Mouse (Mus musculus) left cerebral cortex, postnatal 10 days (tissue): ENCODE measurements around the gene A430005L14Rik. TPM values are rescaled to one million over a fixed set of nuclear protein-coding genes. Genes with fewer than 3 reads are reported as not detected.
"Not testable (repeated sequence)": the region's sequence is repeated elsewhere in the genome, so short reads cannot be mapped to it uniquely, and the experiment has no call there.

ENCODE experiments used
- DNase-seq, 2 experiments: peaks; one replicate each; pipeline ENCODE4 v3.0.0; 2021 to 2022; ENCODE audit warnings: low spot score in 2 of 2, mixed read lengths in 1 of 2; ENCODE audit errors: extremely low spot score in 1 of 2
- intact Hi-C: fragments of 180-260 bp; cut with DNase I; formaldehyde crosslinking; loops from one replicate; pipeline ENCODE4 v1.15.1; 2025
- total RNA-seq, 2 experiments: library from RNA; stranded (reverse); gene quantifications; 2 replicates each; pipeline ENCODE4 v1.2.3; 2021

Gene A430005L14Rik
- total RNA-seq, result 10 to 100 TPM; 15.9 to 18.5 TPM

DNA sequence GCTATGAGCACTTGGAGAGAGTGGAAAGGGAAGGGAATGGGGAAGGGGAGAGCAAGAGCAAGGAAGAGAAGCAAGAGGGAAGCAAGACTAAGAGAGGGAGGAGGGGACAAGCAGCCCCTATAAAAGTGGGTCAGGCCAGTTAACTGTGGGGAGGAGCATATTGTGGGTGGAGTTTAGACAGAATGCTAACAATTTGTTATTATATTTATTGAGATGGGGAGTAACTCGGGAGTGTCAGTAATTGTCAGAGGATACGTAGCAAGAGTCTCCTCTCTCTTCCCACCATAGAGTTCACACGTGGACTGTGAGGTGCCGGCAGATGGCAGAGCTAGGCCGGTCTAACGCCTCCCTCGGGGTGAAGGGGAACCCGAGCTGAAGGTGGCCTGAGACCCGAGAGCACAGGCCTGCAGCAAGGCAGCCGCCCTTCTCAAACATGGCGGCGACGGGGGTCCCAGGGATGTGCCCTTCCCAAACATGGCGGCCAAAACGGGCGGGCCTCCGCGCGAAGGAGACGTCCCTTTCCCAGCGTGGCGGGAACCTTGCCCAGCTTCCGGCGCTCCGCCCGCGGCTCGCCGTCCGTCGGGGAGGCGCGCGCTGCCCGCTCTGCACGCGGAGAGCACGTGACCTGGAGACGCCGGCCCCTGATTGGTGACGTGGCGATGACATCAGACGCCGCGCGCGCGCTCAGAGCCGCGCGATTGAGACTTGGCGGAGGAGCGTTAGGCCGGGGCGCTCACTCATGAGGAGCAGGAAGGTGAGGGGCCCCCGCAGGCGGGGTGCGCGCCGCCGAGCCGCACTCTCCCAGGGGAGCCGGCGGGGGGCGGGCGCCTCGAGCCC lies at the start of gene A430005L14Rik:
Gene A430005L14Rik, plus strand, starts transcription at position 669 of the 837 bp plus-strand sequence.
- intact Hi-C loops, result no loop called here

DNA sequence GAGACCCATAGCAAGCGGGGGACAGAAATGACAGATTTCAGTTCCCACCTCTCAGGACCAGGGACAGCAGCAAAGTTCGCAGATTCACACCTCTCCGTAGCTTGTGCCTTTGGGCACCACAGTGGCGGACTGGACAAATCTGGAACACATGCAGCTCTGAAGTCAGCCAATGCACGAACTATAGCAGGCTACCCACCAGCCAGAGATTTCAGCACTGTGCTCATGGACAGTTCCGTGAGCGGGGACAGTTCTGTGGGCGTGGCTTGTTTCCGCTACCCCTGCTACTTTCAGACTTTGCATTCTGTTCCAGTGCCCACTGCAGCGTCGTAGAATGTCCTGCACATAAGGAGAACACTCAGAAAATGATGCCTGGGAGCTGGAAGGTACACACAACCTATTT lies 49.5 kb upstream of the A430005L14Rik start:
- DNase-seq, result peak in 1 of 2 experiments; percentile 57

More for the DNA sequence above, at the start of gene A430005L14Rik:
- peak; percentile 97 to 99 for DNase-seq

DNA sequence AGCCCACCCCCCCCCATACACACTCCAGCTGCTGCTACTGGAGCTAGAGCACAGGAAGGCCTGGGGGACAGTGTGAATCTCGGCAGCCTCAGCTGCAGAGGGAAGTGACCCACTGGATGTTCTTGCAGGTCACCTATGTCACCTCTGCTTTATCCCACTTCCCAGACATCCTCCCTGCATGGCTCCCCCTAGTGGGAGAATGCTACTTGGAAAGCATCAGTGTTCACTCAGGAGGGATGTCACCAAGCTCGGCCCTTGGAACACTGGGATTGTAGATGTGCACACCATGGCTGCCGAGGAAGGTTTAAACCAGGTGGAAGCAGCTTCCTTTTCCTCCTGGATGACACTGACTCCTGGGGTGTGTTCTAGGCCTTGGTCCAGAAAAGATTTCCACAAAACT lies 43.4 kb upstream of the A430005L14Rik start:
- DNase-seq, result no peak
- intact Hi-C loops, result no loop called here

More for the DNA sequence above, 49.5 kb upstream of the A430005L14Rik start:
- intact Hi-C loops, result no loop called here

DNA sequence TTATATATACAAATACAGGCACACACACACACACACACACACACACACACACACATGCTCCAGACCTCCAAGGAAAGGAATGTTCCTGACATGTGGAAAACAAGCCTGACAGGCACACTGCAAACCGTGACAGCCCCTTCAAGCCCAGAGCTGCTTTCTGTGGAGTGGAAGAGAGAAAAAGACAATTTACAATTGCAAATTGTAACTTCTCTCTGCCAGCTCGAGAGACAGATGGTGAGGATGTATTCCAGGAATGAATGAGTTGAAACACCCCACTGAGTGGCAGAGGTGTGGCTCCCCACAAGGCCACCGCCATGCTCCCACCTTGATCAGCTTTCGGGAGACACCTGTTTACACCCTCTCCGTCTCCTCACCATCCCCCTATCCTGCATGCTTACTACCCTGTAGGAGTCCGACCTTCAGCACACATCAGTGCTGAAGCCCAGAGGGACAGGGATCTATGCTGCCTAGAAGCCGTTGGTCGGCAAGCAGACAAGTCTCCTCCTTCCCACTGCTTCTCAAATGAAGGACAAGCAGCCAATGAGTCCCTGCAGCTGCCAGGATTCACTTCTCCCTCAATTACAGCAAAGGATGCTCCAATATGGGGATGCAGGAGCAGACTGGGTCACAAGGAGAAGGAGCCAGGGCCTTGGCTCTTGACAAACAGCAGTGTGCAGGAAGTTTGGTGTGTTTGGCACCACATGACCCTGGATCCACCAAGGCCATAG lies 39.1 kb upstream of the A430005L14Rik start:
- peak in 1 of 2 experiments; percentile 8 for DNase-seq
- intact Hi-C loops, result no loop called here

DNA sequence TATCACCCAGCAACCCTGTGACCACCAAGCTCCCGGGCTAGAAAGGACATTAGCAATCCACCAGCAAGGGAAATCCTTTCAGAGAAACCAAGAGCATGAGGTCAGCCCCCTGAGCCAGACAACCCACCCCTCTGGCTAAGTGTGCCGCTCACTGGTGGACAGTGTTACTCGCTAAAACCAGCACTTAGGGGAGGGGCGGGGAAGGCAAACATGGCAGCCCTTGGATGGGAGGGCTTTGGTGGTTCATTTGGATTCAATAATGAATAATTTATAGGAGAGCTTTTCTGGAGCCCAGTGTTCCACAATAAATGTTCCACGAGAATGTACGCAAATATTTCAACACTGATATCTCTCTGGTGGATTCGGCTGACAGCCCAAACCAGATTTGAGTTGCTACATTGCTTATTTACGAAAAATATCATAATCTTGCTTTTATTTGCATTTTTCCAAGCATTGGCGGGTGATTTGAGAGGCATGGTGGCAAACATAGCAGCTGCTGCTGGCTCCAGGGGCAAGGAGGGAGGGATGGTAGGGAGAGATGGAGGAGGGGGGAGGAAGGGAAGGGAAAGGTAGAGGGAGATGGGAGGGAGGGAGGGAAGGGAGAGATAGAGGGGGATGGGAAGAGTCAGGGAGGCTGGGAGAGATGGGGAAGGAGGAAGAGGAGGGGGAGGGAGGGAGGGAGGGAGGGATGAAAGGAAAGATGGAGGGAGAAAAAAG lies 36.4 kb upstream of the A430005L14Rik start:
- intact Hi-C loops, result no loop called here
- no peak for DNase-seq

DNA sequence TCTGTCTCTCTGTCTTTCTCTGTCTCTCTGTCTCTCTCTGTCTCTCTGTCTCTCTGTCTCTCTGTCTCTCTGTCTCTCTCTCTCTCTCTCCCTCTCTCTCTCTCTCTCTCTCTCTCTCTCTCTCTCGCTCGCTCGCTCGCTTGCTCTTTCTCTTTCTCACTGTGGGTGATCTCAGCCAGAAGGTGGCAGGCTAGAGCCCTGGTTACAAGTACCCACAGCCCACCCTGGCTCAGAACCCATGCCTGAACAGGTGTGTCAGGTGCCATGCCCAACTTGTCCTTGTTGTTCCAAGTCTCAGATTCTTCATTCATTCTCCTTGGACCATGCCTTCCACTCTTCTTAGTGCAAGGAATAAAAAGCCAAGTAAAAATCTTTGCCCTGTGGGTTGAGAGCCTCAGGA lies 34.9 kb upstream of the A430005L14Rik start:
- DNase-seq, intact Hi-C loops: not testable (repeated sequence)

DNA sequence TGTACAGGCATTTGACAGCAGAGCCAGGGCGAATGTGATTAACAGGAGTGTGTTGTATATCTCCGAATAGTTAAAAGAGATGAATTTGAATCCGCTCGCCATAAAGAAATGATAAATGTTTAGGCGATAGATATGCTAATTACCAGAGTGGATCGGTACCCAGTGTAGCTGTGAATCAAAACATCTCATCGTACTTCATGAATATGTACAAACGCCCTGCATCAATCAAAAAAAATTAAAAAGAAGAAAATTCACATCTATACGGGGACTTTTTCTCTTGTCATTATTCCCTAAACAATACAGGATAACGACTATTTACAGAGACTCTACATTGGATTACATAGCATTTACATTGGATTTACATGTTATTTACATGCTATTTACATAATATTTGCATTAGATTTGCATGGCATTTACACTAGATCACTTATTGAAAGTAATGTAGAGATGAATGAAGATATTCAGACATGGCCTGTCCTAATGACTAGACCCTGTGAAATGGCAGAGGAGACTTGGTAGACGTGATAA lies 28.2 kb upstream of the A430005L14Rik start:
- intact Hi-C loops, result no loop called here

DNA sequence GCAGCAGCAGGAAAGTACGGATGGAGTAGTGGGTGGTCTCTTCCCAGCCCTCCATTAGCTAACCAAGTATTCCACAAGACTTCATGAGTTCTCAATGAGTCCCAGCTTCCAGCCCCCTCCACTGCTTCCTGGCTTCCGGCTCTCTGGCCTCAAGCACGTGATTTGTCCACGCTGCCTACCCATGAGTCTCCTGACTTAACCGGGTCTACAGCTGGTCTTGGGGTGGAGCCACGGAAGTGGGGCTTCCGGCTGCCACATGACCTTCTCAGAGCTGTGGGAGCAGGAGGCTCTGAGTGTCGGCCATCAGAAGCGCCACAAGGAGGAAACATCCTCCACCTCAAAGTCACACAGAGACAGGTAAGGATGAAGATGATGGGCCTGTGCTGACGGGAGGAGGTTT lies 27.6 kb upstream of the A430005L14Rik start:
- DNase-seq, result no peak
- intact Hi-C loops, result no loop called here

More for the DNA sequence above, 28.2 kb upstream of the A430005L14Rik start:
- no peak for DNase-seq

DNA sequence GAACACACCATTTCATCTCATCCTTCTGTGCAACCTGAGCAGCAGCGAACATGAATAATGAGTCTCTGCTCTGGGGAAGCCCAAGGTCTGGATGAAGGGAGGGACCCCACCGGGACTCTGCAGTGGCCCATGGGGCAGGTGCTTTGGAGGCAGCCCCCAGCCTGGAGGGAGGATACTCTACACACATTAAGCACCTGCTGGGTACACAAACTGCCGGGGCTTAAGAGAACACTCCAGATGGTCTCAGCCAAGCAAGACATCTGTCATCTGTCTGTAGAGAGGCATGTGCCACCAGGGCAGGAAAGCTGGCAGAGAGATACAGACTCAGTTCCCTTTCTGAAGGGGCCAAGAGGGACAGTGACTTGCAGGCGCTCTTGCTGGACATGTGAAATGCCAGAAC lies 27.1 kb upstream of the A430005L14Rik start:
- DNase-seq, result no peak
- intact Hi-C loops, result loop anchor here (10.0 kb wide), 1 partner anchor 1405 kb away; no protein-coding TSS in a partner anchor

DNA sequence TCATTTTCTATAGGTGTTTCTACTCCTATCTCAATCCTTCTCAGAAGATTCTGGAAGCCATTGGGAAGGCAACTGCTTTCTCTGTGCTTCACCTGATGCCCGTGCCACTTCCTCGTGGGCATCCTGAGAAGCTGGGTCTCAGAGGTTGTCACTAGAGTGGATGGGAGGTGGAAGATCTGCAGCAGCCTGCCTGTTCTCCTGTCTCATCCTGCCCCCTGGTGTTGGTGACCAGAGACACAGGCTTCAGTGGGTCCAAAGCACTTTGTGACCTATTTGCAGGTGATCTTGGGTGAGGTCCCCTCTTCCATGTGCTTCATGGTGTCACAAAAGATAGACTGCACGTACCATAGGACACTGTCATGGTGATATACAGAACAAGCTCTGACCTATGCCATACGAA lies 13.8 kb upstream of the A430005L14Rik start:
- intact Hi-C loops, result loop anchor here (5.0 kb wide), 2 partner anchors 136 to 456 kb away; no protein-coding TSS in a partner anchor
- DNase-seq, result peak in 1 of 2 experiments; percentile 60

DNA sequence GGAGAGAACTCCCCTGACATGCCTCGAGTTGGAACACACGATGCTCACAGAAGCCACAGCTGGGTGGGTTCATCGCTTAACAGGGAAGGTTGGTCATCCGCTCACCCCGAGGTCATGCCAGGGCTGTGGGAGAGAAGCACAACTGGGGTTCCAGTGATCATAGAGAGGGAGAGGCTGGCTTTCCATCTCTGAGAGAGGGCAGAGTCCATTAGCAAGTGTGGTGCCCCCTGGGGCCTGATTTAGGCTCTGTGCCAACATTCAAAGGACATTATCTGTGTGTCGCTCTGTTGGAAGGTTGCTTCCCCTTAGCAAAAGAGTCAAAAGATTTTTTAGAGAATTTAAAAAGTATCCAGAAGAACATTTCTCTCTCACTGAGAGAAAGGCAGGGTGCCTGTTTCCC lies 12.8 kb upstream of the A430005L14Rik start:
- intact Hi-C loops, result loop anchor here (5.0 kb wide), 2 partner anchors 137 to 457 kb away; no protein-coding TSS in a partner anchor
- peak in 1 of 2 experiments; percentile 38 for DNase-seq

DNA sequence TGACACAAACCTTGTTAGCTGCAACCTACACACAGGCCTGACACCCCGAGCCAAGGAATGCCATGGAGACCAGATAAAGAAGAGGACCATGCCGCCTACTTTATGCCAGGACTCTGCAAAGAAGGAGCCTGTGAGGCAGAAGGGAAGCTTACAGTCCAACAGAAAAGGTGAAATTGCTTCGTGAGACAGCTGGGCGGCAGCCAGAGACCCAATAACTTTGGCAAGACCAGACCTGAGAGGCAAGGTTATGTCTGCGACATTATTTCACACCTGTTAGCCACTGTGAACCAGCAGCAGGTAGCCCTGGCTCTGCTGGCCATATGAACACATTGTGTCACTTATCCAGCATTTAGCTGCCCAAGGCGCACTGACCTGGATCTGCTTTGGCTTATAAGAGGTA lies 11.3 kb upstream of the A430005L14Rik start:
- intact Hi-C loops, result no loop called here
- DNase-seq, result no peak

DNA sequence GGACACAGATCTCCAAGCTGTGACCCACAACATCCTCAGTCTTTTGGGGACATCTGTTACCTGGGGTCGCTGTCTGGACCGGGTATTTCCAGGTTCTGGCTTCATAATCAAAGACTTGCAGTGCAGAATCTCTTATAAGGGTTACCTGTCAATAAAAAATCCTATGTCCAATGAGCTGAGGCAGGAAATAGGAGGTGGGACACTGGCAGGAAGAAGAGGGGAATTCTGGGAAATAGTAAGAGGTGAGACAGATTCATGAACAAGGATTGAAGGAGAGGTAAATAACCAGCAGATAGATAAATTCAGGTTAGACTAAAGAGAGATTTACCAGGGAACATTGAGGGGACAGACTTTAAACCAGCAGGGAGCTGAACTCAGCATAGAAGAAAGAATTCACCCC lies 6.7 kb upstream of the A430005L14Rik start:
- intact Hi-C loops, result no loop called here
- no peak for DNase-seq

DNA sequence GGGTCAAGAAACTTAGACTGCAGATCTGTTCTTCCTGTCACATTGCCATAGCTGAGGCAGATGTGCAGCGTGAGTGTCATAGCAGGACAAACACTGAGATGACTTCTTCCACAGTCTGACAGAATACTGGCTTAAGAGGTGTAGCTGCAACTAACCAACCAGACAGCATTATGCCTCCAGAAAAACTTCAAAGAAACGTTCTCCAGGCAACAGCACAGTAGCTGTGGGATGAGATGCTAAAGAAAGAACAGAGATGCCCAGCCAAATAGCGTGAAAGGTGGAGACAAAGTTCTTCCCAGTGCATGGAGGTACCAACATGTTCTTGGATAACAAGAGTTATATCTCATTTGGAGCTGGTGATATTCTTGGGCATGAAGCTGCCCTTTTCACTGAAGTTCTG lies 5.9 kb upstream of the A430005L14Rik start:
- intact Hi-C loops, result no loop called here
- no peak for DNase-seq

DNA sequence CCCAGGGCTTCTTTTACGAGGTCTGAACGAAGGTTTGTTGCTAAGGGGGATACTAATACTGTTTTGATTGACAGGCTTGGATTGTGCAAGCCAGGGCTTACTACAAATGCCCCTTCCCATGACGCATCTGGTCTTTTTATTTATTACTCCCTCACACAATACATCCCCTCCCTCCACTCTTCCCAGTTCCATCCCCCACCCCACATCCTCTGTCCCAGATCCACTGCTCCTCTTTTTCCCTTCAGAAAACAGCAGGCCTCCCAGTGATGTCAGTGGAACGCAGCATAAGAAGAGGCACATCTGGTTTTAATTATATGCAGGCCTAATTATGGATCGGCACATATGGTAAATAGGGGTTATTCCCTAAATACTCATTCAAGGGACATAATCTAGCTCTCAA lies 5.3 kb upstream of the A430005L14Rik start:
- no peak for DNase-seq
- intact Hi-C loops, result no loop called here

DNA sequence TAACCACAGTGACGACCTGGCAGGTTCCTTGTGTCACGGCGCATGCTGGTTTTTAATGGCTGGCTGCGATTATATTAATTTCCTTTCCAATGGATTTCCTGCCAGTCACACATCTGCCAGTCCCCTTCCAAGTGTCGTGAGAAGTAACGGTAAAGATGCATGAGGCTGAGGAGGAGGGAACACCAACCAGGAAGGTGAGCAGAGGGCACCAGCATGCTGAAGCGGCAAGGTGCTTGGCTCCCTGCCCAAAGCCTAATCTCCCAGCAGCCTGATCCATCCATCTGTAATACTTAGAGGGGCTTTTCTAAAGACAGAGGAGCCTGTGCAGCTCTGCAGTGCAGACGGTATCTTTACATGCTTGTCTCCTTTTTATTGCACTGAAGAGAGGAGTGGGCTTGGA lies 1.4 kb upstream of the A430005L14Rik start:
- intact Hi-C loops, result no loop called here
- DNase-seq, result peak in 1 of 2 experiments; percentile 40

DNA sequence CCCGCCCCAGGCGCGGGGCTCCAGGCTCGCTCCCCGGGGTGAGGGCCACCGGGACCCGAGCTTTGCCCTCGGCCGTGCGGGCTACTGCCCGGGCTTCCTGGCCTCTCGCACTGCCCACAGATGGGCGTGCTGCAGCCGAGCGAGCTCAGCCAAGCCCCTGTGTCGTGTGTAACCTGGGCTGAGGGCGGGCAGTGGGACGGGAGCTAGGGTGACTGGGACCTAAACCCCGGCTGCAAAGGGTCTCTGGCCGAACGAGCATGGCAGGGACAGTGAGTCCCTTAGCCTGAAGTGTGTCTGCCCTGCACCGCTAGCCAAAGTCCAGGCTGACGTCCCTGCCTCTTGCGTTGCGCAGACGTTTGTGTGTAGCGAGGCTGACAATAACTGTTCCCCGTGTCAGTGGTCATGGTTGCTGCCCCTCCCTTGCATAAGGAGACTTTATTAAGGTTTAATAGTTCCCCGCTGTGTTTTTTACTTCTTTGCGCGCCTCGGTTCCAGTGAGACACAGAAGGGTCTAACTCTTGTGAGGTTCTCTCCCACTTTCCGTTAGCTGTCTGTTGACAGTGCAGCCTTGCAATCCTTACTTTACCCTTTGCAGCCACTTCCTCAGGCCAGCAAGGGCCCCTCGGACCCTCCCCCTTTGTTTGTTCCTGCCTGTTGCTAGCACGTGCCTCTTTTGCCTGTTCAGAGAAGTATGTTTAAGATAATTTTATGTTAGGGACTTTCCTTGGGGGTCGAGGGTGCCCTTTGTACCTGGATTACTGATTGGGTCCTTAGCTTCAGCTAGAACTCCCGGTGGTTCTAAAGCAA lies 610 bp downstream of the A430005L14Rik start:
- DNase-seq, result no peak
- intact Hi-C loops, result no loop called here

DNA sequence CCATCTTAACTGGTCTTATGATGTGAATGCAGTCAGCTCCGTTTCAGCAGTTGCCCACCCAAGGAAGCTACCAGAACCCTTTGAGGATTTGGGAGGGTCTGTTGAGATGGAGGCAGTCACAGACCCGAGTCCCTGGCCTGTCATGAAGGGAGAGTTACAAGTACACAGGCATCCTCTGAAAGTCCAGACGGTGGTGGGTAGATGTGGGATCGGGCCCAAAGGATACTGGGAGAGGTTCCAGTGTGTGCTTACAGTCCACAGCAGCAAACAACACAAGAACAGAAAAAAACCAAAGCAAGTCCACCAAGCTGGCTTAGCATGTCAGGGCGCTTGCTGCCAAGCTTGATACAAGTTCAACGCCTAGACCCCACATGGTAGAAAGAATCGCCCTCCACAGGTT lies 5.6 kb downstream of the A430005L14Rik start:
- intact Hi-C loops, result no loop called here
- DNase-seq, result no peak
